Mouse (Mus musculus) embryonic fibroblast, embryonic 13.5 days (primary cell): ENCODE measurements at regions not wholly inside any gene's neighbourhood (a gene's known extent, or its start where the extent isn't known, plus 50 kb on each side); places are given as distances from the start of the nearest gene placed in this dataset.

Experiments used
- H3K27ac ChIP-seq: 2 replicates; pipeline ENCODE4 v1.5.1; 2012; ENCODE audit warnings: low read length, control low read depth, inconsistent platforms; ENCODE audit not compliant: insufficient read depth
- H3K4me1 ChIP-seq: 2 replicates; pipeline ENCODE4 v1.6.1; 2011; ENCODE audit warnings: low read length; ENCODE audit not compliant: control insufficient read depth, insufficient read depth
- H3K4me3 ChIP-seq: 2 replicates; pipeline ENCODE4 v1.5.1; 2011; ENCODE audit warnings: mild to moderate bottlenecking, control low read depth, low read length; ENCODE audit not compliant: insufficient read depth
- CTCF ChIP-seq: IDR thresholded peaks from 2 replicates; pipeline ENCODE4 v1.5.1; 2011; ENCODE audit warnings: mild to moderate bottlenecking, control low read depth, low read length, moderate library complexity, borderline replicate concordance; ENCODE audit not compliant: insufficient read depth
- POLR2A ChIP-seq: IDR thresholded peaks from 2 replicates; pipeline ENCODE4 v1.6.1; 2011; ENCODE audit warnings: low read depth, mild to moderate bottlenecking, control low read depth, low read length, moderate library complexity

- Histone ChIP-seq H3K4me3 (no peak overlapping the region), H3K4me1 (peaks cover 29% of the 10 kb centered on the region)
Measured at GRCm38 (mm10) chr16:15052389-15052923, 146.1 kb downstream of the Efcab1 start.

GRCm38 (mm10) chr16:15052924-15053793 lies 146.8 kb downstream of the Efcab1 start:
- Histone ChIP-seq H3K4me1 (peaks cover 29% of the 10 kb centered on the region), H3K4me3 (no peak overlapping the region)

More at GRCm38 (mm10) chr16:15052389-15052923, 146.1 kb downstream of the Efcab1 start:
- TF ChIP-seq CTCF = no peak
- H3K27ac ChIP-seq = peak overlapping the region; percentile 16; the same call in 1 of the 2 replicates

GRCm38 (mm10) chr16:15053840-15054239 lies 147.4 kb downstream of the Efcab1 start:
- H3K27ac ChIP-seq = peak overlapping the region; percentile 21
- TF ChIP-seq POLR2A = no peak
- TF ChIP-seq CTCF = no peak
- H3K4me3 ChIP-seq = no peak overlapping the region
- peaks cover 29% of the 10 kb centered on the region for H3K4me1 ChIP-seq

More at GRCm38 (mm10) chr16:15052924-15053793, 146.8 kb downstream of the Efcab1 start:
- TF ChIP-seq POLR2A (no peak), CTCF (no peak)
- H3K27ac ChIP-seq = peak overlapping the region; percentile 21

- H3K4me1 ChIP-seq = peaks cover 29% of the 10 kb centered on the region
Measured at GRCm38 (mm10) chr16:15054306-15055001, 148.0 kb downstream of the Efcab1 start.

GRCm38 (mm10) chr16:15055697-15056096 lies 149.3 kb downstream of the Efcab1 start:
- H3K4me3 ChIP-seq = no peak overlapping the region
- no peak overlapping the region; the same call in 1 of the 2 replicates for H3K27ac ChIP-seq
- TF ChIP-seq POLR2A = no peak
- no peak for TF ChIP-seq CTCF
- peaks cover 29% of the 10 kb centered on the region for H3K4me1 ChIP-seq

More at GRCm38 (mm10) chr16:15054306-15055001, 148.0 kb downstream of the Efcab1 start:
- peak overlapping the region; percentile 20 for H3K27ac ChIP-seq
- H3K4me3 ChIP-seq = no peak overlapping the region
- TF ChIP-seq POLR2A (no peak), CTCF (no peak)

- Histone ChIP-seq H3K27ac (no peak overlapping the region), H3K4me1 (0 out of 2 replicates have a peak, but pooled peaks cover 4% of the 10 kb centered on the region), H3K4me3 (no peak overlapping the region)
- TF ChIP-seq POLR2A (no peak), CTCF (no peak)
Measured at GRCm38 (mm10) chr16:15070485-15070960, 164.1 kb downstream of the Efcab1 start.

- Histone ChIP-seq H3K4me1 (0 out of 2 replicates have a peak, but pooled peaks cover 4% of the 10 kb centered on the region), H3K27ac (peak overlapping the region; percentile 84), H3K4me3 (no peak overlapping the region)
- no peak for TF ChIP-seq POLR2A
- TF ChIP-seq CTCF = no peak
Measured at GRCm38 (mm10) chr16:15074407-15074806, 168.0 kb downstream of the Efcab1 start.

GRCm38 (mm10) chr16:15083692-15084091 lies 177.3 kb downstream of the Efcab1 start:
- Histone ChIP-seq H3K4me1 (peaks cover 2% of the 10 kb centered on the region; the same call in 1 of the 2 replicates), H3K27ac (peak overlapping the region; percentile 98), H3K4me3 (no peak overlapping the region)
- no peak for TF ChIP-seq CTCF
- TF ChIP-seq POLR2A = no peak

GRCm38 (mm10) chr16:15084147-15084752 lies 177.8 kb downstream of the Efcab1 start:
- Histone ChIP-seq H3K4me1 (peaks cover 2% of the 10 kb centered on the region; the same call in 1 of the 2 replicates), H3K4me3 (peak overlapping the region; percentile 30), H3K27ac (peak overlapping the region; percentile 98)
- TF ChIP-seq POLR2A (no peak), CTCF (no peak)
